Mouse (Mus musculus): ENCODE results near the gene Snap23. TPM values are rescaled to one million over a fixed set of nuclear protein-coding genes. Genes with fewer than 3 reads are reported as not detected.
"Not testable (repeated sequence)": the region's sequence is repeated elsewhere in the genome, so short reads cannot be mapped to it uniquely, and the experiment has no call there.

The Snap23 gene
- polyA plus RNA-seq, 1 experiment: 4.0 TPM

DNA sequence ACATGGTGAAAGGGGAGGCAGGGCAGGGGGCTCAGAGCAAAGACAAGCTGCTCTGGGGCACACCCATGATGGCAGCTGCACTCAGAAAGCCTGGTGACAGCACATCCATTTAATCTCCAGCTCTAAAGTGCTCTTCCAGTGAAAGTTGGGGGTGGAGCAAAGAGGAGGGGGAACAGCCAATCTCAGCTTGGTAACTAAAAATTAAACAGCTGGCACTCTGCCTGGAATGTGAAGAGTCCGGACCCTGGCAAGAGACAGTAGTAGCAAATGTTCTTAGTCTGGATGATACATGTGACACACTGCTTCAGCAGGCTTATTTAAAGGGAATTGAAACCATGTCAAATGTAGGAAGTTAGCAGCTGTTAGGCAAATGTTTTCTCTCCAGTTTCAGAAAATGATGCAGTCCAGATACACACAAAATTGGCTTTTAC lies 27.7 kb upstream of the Snap23 start:
- Histone ChIP-seq H3K27ac (ENCODE audit: insufficient read depth, low read length) (peak overlapping the region; percentile 86), H3K36me3 (ENCODE audit: control insufficient read depth, insufficient read depth, low read length) (peaks cover 5% of the 10 kb centered on the region), H3K4me1 (ENCODE audit: control insufficient read depth, insufficient read depth, insufficient read length) (no peaks in the 10 kb centered on the region; the same call in 1 of the 2 replicates), H3K27me3 (ENCODE audit: control insufficient read depth, insufficient read depth, low read length) (no peaks in the 10 kb centered on the region), H3K4me3 (ENCODE audit: extremely low read depth, insufficient read depth, insufficient read length) (peak overlapping the region; percentile 31)
- DNase-seq (ENCODE audit: low read depth in 1 of 2, low spot score in 2 of 2): peak; percentile 7 to 57
- TF ChIP-seq POLR2A (IDR thresholded peaks at IDR 0.05; ENCODE audit: low read depth, low read length) (no peak), CTCF (IDR thresholded peaks at IDR 0.05; ENCODE audit: extremely low read depth, insufficient read depth, insufficient read length, insufficient replicate concordance) (no peak)
- 28% methylated on average over 1 of the region's 1 CpGs for WGBS

DNA sequence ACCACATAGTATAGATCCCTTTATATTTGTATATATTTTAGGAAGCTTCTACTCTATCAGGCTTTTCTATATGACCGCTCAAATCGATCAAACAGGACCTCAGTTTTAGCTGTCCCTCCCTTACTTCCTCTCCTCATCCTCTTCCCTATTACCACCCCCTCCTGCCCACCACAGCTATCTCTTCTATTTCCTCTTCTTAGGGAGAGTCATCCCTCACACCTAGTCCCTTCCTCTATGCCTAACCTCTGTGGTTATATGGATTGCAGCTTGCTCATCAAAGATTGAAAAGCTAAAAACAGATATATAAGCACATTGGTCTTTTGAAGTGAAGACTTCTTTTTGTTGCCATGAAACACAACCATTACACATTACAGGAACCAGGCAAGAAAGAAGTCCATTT lies 22.7 kb upstream of the Snap23 start:
- TF ChIP-seq POLR2A (IDR thresholded peaks at IDR 0.05; ENCODE audit: low read depth, low read length): no peak
- TF ChIP-seq CTCF (IDR thresholded peaks at IDR 0.05; ENCODE audit: extremely low read depth, insufficient read depth, insufficient read length, insufficient replicate concordance): no peak
- Histone ChIP-seq H3K27me3 (ENCODE audit: control insufficient read depth, insufficient read depth, low read length) (no peaks in the 10 kb centered on the region), H3K27ac (ENCODE audit: insufficient read depth, low read length) (no peak overlapping the region), H3K4me1 (ENCODE audit: control insufficient read depth, insufficient read depth, insufficient read length) (no peaks in the 10 kb centered on the region; the same call in 1 of the 2 replicates), H3K4me3 (ENCODE audit: extremely low read depth, insufficient read depth, insufficient read length) (no peak overlapping the region), H3K36me3 (ENCODE audit: control insufficient read depth, insufficient read depth, low read length) (no peaks in the 10 kb centered on the region; the same call in 1 of the 2 replicates)
- no peak for DNase-seq (ENCODE audit: low read depth in 1 of 2, low spot score in 2 of 2)
- 64% methylated on average over 2 of the region's 2 CpGs for WGBS

- Histone ChIP-seq H3K27me3 (ENCODE audit: control insufficient read depth, insufficient read depth, low read length) (no peaks in the 10 kb centered on the region), H3K36me3 (ENCODE audit: control insufficient read depth, insufficient read depth, low read length) (peaks cover 4% of the 10 kb centered on the region), H3K27ac (ENCODE audit: insufficient read depth, low read length) (no peak overlapping the region), H3K4me3 (ENCODE audit: extremely low read depth, insufficient read depth, insufficient read length) (no peak overlapping the region), H3K4me1 (ENCODE audit: control insufficient read depth, insufficient read depth, insufficient read length) (no peaks in the 10 kb centered on the region)
- no peak for DNase-seq (ENCODE audit: low read depth in 1 of 2, low spot score in 2 of 2)
- WGBS: 89% methylated on average over 3 of the region's 3 CpGs
- TF ChIP-seq CTCF (IDR thresholded peaks at IDR 0.05; ENCODE audit: extremely low read depth, insufficient read depth, insufficient read length, insufficient replicate concordance) (no peak), POLR2A (IDR thresholded peaks at IDR 0.05; ENCODE audit: low read depth, low read length) (no peak)
These were observed 10.6 kb upstream of the Snap23 start for GRCm38 (mm10) chr2:120556868-120557267.

- Histone ChIP-seq H3K27ac (ENCODE audit: insufficient read depth, low read length) (no peak overlapping the region), H3K27me3 (ENCODE audit: control insufficient read depth, insufficient read depth, low read length) (no peaks in the 10 kb centered on the region), H3K4me1 (ENCODE audit: control insufficient read depth, insufficient read depth, insufficient read length) (no peaks in the 10 kb centered on the region), H3K4me3 (ENCODE audit: extremely low read depth, insufficient read depth, insufficient read length) (no peak overlapping the region), H3K36me3 (ENCODE audit: control insufficient read depth, insufficient read depth, low read length) (peaks cover 3% of the 10 kb centered on the region; the same call in 1 of the 2 replicates)
- WGBS: 54% methylated on average over 3 of the region's 3 CpGs
- no peak for DNase-seq (ENCODE audit: low read depth in 1 of 2, low spot score in 2 of 2)
- TF ChIP-seq CTCF (IDR thresholded peaks at IDR 0.05; ENCODE audit: extremely low read depth, insufficient read depth, insufficient read length, insufficient replicate concordance) (no peak), POLR2A (IDR thresholded peaks at IDR 0.05; ENCODE audit: low read depth, low read length) (no peak)
These were observed 8.7 kb upstream of the Snap23 start for GRCm38 (mm10) chr2:120558813-120559212.

GRCm38 (mm10) chr2:120561524-120561923 lies 5.9 kb upstream of the Snap23 start:
- H3K4me1 ChIP-seq (ENCODE audit: control insufficient read depth, insufficient read depth, insufficient read length): no peaks in the 10 kb centered on the region
- WGBS: 74% methylated on average over 1 of the region's 1 CpGs
- TF ChIP-seq CTCF (IDR thresholded peaks at IDR 0.05; ENCODE audit: extremely low read depth, insufficient read depth, insufficient read length, insufficient replicate concordance): no peak
- TF ChIP-seq POLR2A (IDR thresholded peaks at IDR 0.05; ENCODE audit: low read depth, low read length): no peak

GRCm38 (mm10) chr2:120562859-120563234 lies 4.6 kb upstream of the Snap23 start:
- Histone ChIP-seq H3K36me3 (ENCODE audit: control insufficient read depth, insufficient read depth, low read length) (no peaks in the 10 kb centered on the region), H3K4me3 (ENCODE audit: extremely low read depth, insufficient read depth, insufficient read length) (peak overlapping the region; percentile 81), H3K27ac (ENCODE audit: insufficient read depth, low read length) (peak overlapping the region; percentile 78), H3K27me3 (ENCODE audit: control insufficient read depth, insufficient read depth, low read length) (no peaks in the 10 kb centered on the region), H3K4me1 (ENCODE audit: control insufficient read depth, insufficient read depth, insufficient read length) (peaks cover 3% of the 10 kb centered on the region; the same call in 1 of the 2 replicates)
- 12% methylated on average over 9 of the region's 9 CpGs for WGBS
- TF ChIP-seq POLR2A (IDR thresholded peaks at IDR 0.05; ENCODE audit: low read depth, low read length) (no peak), CTCF (IDR thresholded peaks at IDR 0.05; ENCODE audit: extremely low read depth, insufficient read depth, insufficient read length, insufficient replicate concordance) (no peak)
- no peak for DNase-seq (ENCODE audit: low read depth in 1 of 2, low spot score in 2 of 2)

More at GRCm38 (mm10) chr2:120561524-120561923, 5.9 kb upstream of the Snap23 start:
- H3K36me3 ChIP-seq (ENCODE audit: control insufficient read depth, insufficient read depth, low read length): no peaks in the 10 kb centered on the region
- H3K27ac ChIP-seq (ENCODE audit: insufficient read depth, low read length): no peak overlapping the region
- H3K27me3 ChIP-seq (ENCODE audit: control insufficient read depth, insufficient read depth, low read length): no peaks in the 10 kb centered on the region
- no peak overlapping the region for H3K4me3 ChIP-seq (ENCODE audit: extremely low read depth, insufficient read depth, insufficient read length)
- no peak for DNase-seq (ENCODE audit: low read depth in 1 of 2, low spot score in 2 of 2)

DNA sequence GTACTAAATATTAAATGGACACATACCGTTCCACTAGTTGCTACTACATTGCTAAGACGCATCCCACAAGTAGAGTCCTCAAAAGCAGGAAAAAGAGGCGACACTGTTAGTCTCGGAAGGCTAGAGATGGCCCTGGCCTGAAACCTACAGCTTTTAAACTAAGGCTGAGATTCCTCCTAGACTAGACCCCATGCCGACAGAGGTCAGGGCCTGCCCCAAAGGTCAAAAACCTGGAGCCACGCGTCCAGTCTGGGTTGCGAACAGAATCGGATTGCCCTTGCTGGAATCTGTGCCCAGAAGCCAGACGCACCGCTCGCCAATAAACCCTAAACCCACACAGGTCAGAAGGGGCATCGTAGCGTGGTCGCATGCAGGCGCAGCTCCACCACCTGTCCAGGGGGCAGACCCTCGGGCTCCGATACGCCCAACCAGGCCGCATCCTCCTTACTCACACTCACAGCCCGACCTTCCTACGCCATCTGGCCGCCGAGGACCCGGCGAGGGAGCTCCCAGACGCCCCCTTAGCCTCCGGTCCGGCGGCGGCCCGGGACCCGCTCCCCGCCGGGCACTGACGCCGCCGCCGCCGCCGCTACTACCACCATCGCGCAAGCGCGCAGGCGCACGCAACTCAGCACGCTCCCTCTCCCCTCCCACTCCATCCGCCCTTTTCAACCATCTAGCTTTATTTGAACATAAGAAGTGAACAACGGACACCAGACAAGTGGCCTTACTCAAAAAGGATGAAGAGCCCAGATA lies 4.1 kb upstream of the Snap23 start, which contains the start of gene Zfp106:
TSS of gene Zfp106 (minus strand) at position 609 of the 756 bp plus-strand sequence.
- Histone ChIP-seq H3K4me1 (ENCODE audit: control insufficient read depth, insufficient read depth, insufficient read length) (peaks cover 3% of the 10 kb centered on the region; the same call in 1 of the 2 replicates), H3K27me3 (ENCODE audit: control insufficient read depth, insufficient read depth, low read length) (no peaks in the 10 kb centered on the region), H3K4me3 (ENCODE audit: extremely low read depth, insufficient read depth, insufficient read length) (peak within 1 kb of the TSS; percentile 81), H3K36me3 (ENCODE audit: control insufficient read depth, insufficient read depth, low read length) (no peaks in the 10 kb centered on the region), H3K27ac (ENCODE audit: insufficient read depth, low read length) (peak within 1 kb of the TSS; percentile 78)
- peak; percentile 77 to 85 for DNase-seq (ENCODE audit: low read depth in 1 of 2, low spot score in 2 of 2)
- under 1% methylated on average over 50 of the region's 50 CpGs for WGBS
- TF ChIP-seq POLR2A (IDR thresholded peaks at IDR 0.05; ENCODE audit: low read depth, low read length) (peak; percentile 35; the same call in 1 of the 2 replicates), CTCF (IDR thresholded peaks at IDR 0.05; ENCODE audit: extremely low read depth, insufficient read depth, insufficient read length, insufficient replicate concordance) (no peak)

GRCm38 (mm10) chr2:120564548-120565188 lies 2.8 kb upstream of the Snap23 start:
- 78% methylated on average over 4 of the region's 4 CpGs for WGBS
- not testable (repeated sequence) for H3K36me3 ChIP-seq (ENCODE audit: control insufficient read depth, insufficient read depth, low read length); DNase-seq (ENCODE audit: low read depth in 1 of 2, low spot score in 2 of 2); H3K27ac ChIP-seq (ENCODE audit: insufficient read depth, low read length); H3K4me3 ChIP-seq (ENCODE audit: extremely low read depth, insufficient read depth, insufficient read length); H3K27me3 ChIP-seq (ENCODE audit: control insufficient read depth, insufficient read depth, low read length); H3K4me1 ChIP-seq (ENCODE audit: control insufficient read depth, insufficient read depth, insufficient read length)
